Mouse (Mus musculus) bone marrow, adult 2 months (tissue): ENCODE data around the gene Gm7694. TPM values are rescaled to one million over a fixed set of nuclear protein-coding genes. Genes with fewer than 3 reads are reported as not detected.

Experiments
- H3K27ac ChIP-seq: fragments of 200-500 bp; 2 replicates; pipeline ENCODE4 v1.5.1; 2012; ENCODE audit warnings: low read depth, mild to moderate bottlenecking, control low read depth, inconsistent platforms, low read length; ENCODE audit not compliant: control insufficient read depth, poor library complexity, insufficient read depth
- H3K4me1 ChIP-seq: fragments of 200-500 bp; 2 replicates; pipeline ENCODE4 v1.6.1; 2011; ENCODE audit warnings: low read length; ENCODE audit not compliant: control insufficient read depth, insufficient read depth
- H3K4me3 ChIP-seq: fragments of 200-500 bp; replicated peaks from 2 replicates; pipeline ENCODE3; 2011; ENCODE audit warnings: mild to moderate bottlenecking, low read depth, low read length, control low read depth; ENCODE audit not compliant: control insufficient read depth
- CTCF ChIP-seq: fragments of 200-500 bp; IDR thresholded peaks from 2 replicates; pipeline ENCODE4 v1.5.1; 2011; ENCODE audit warnings: low read length, control low read depth; ENCODE audit not compliant: control insufficient read depth, insufficient read depth
- POLR2A ChIP-seq: fragments of 200-500 bp; IDR thresholded peaks from 2 replicates; pipeline ENCODE4 v1.6.1; 2011; ENCODE audit warnings: low read depth, mild to moderate bottlenecking, control low read depth, low read length, borderline replicate concordance; ENCODE audit not compliant: control insufficient read depth
- WGBS: fragments of 180-500 bp; shearing (Covaris S2); methylation state at CpG from one replicate; pipeline ENCODE4 v1.1.7; 2018; 5-methylcytosine and 5-hydroxymethylcytosine counted together
- polyA plus RNA-seq: library from polyadenylated mRNA; stranded (reverse); fragments of >200 nt; gene quantifications from 2 replicates; pipeline ENCODE4 v1.2.4, GENCODE M21; 2011; ENCODE audit warnings: low replicate concordance; ENCODE audit not compliant: missing spikeins, insufficient read depth, insufficient read length

The Gm7694 gene
- polyA plus RNA-seq, 1 experiment = 8.3 TPM

- Histone ChIP-seq H3K27ac (no peak overlapping the region), H3K4me3 (no peak overlapping the region), H3K4me1 (no peaks in the 10 kb centered on the region)
- WGBS = 53% methylated on average over 4 of the region's 4 CpGs
- no peak for TF ChIP-seq POLR2A
- no peak for TF ChIP-seq CTCF
Observed at GRCm38 (mm10) chr1:170299496-170299895, 6.6 kb downstream of the Gm7694 start.

- no peak for TF ChIP-seq CTCF
- TF ChIP-seq POLR2A = no peak
- 79% methylated on average over 15 of the region's 15 CpGs for WGBS
- H3K4me1 ChIP-seq = no peaks in the 10 kb centered on the region
- H3K27ac ChIP-seq = no peak overlapping the region
- H3K4me3 ChIP-seq = no peak overlapping the region
Observed at GRCm38 (mm10) chr1:170294786-170295570, 11.2 kb downstream of the Gm7694 start.

DNA sequence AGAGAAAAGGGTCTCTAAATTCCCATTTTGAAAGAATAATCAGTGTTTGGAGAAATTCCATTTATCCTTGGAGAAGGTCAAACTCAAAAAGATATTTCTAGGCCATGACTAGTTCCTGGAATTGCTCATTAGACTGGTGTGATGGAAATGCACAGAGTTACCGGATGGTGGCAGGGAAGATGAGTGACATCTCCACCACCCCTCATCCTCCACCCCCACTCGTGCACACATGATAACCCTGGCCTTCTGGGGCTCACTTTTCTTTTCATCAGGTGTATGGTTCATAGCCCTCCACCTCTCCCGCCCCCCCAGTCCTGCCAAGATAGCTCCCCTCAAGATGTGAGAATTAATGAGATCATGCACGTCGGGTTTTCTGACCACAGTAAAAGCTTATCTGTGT is 12.9 kb downstream of the Gm7694 start:
- no peak for TF ChIP-seq POLR2A
- TF ChIP-seq CTCF = no peak
- Histone ChIP-seq H3K27ac (no peak overlapping the region), H3K4me3 (no peak overlapping the region), H3K4me1 (no peaks in the 10 kb centered on the region)
- 83% methylated on average over 5 of the region's 5 CpGs for WGBS

GRCm38 (mm10) chr1:170292239-170292951 is 13.7 kb downstream of the Gm7694 start:
- TF ChIP-seq POLR2A (no peak), CTCF (no peak)
- H3K4me1 ChIP-seq = no peaks in the 10 kb centered on the region
- 42% methylated on average over 9 of the region's 9 CpGs for WGBS
- no peak overlapping the region for H3K27ac ChIP-seq
- no peak overlapping the region for H3K4me3 ChIP-seq

DNA sequence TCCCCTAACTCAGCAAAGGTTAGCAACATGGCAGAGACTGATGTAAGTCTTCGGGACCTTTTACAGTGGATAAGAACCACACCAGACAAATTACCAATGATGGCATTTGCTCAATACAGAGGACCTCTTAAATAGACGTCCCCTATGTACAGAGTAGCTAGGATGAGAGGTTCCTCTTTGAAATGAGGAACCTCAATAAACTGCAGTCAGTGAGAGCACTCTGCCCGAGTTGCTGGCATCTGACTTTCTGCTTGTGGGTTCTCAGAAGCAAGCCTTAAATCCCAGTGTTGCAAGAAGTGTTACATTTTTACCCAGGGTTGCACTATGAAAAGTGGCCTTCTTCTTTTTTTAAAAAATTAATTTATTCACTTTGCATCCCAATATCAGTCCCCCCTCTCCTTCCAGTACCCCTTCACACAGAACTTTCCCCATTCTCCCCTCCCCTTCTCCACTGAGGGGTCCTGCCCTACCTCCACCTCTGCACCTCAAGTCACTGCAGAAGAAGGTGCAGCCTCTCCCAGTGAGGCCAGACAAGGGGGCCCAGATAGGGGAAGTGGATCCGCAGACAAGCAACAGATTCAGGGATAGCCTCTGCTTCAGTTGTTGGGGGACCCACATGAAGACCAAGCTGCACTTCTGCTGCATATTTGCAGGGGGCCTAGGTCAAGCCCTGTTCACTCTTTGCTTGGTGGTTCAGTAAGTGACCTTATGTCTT is 23.6 kb downstream of the Gm7694 start:
- peak overlapping the region; percentile 74 for H3K27ac ChIP-seq
- WGBS = 11% methylated on average over 4 of the region's 4 CpGs
- peaks cover 2% of the 10 kb centered on the region; the same call in 1 of the 2 replicates for H3K4me1 ChIP-seq
- no peak for TF ChIP-seq POLR2A
- H3K4me3 ChIP-seq = no peak overlapping the region

DNA sequence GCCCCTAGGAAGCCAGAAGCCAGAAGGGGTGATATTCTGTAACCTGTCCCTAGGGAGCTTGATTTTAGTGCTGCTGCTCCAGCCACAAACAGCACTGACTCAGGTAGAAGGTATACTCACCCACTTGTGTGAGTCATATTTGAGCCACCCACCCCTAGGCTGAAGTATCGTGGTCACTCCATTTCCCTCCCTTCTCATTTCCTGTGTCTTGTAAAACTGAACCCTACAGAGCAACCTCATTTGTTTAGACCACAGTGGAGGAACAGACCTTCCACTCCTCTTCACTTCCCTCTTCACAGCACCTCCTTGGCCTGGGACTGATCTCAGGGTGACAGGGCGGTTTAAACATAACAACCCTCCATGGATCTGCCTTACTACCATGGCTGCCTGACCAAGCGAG is 29.1 kb downstream of the Gm7694 start, which contains the start of gene Sh2d1b1:
Sh2d1b1 (plus strand) TSS at position 305 of the 400 bp plus-strand sequence.
- TF ChIP-seq POLR2A (no peak), CTCF (no peak)
- 21% methylated on average over 3 of the region's 3 CpGs for WGBS
- H3K4me3 ChIP-seq = no peak within 1 kb of the TSS
- peaks cover 2% of the 10 kb centered on the region; the same call in 1 of the 2 replicates for H3K4me1 ChIP-seq
- H3K27ac ChIP-seq = peak within 1 kb of the TSS; percentile 41; the same call in 1 of the 2 replicates

DNA sequence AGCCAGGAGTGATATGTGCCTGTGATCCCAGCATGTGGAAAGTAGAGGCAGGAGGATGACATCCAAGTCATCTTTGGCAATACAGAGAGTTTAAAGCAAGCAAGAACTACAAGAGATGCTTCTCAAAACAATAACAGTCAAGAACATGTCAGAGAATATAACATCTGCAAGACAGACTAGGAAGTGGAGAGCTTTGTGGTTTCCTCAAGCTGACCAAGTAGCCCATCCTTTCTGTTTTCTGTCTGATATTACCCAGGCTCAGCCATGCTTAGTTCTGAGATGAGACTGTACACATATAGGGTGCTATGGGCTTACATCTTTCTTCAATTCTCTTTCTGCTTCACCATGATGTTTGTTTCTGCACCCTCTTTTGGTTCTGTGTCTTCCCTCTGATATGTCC is 32.9 kb downstream of the Gm7694 start:
- no peak for TF ChIP-seq POLR2A
- no peak for TF ChIP-seq CTCF
- no peaks in the 10 kb centered on the region; the same call in 1 of the 2 replicates for H3K4me1 ChIP-seq
- H3K4me3 ChIP-seq = no peak overlapping the region
- H3K27ac ChIP-seq = no peak overlapping the region

GRCm38 (mm10) chr1:170270696-170271095 is 35.4 kb downstream of the Gm7694 start:
- H3K4me3 ChIP-seq = no peak overlapping the region
- H3K4me1 ChIP-seq = no peaks in the 10 kb centered on the region; the same call in 1 of the 2 replicates
- TF ChIP-seq POLR2A = no peak
- no peak for TF ChIP-seq CTCF
- H3K27ac ChIP-seq = no peak overlapping the region
- 43% methylated on average over 4 of the region's 4 CpGs for WGBS
